Mouse (Mus musculus) MEL (cell line): ENCODE measurements at regions not wholly inside any gene's neighbourhood (a gene's known extent, or its start where the extent isn't known, plus 50 kb on each side); places are given as distances from the start of the nearest gene placed in this dataset.

ENCODE experiments used
- DNase-seq: peaks from one replicate; pipeline ENCODE4 v3.0.0; 2011; ENCODE audit warnings: low read depth, low spot score
- H3K27ac ChIP-seq: 2 replicates; pipeline ENCODE4 v1.5.1; 2012; ENCODE audit warnings: low read depth, mild to moderate bottlenecking, control low read depth, low read length, moderate library complexity; ENCODE audit not compliant: control insufficient read depth
- H3K27me3 ChIP-seq, 2 experiments: fragments of 150-350 bp in 1 of 2; sonication (generic) in 1 of 2; 2 replicates each; pipeline ENCODE4 v1.6.1; 2012; ENCODE audit warnings: low read length in 2 of 2, mild to moderate bottlenecking in 2 of 2, improper control_type of control experiment in 1 of 2, moderate library complexity in 1 of 2; ENCODE audit not compliant: insufficient read depth in 2 of 2, control insufficient read depth in 1 of 2
- H3K36me3 ChIP-seq, 2 experiments: 2 replicates each; pipeline ENCODE4 v1.6.1; 2012 to 2014; ENCODE audit warnings: low read length in 2 of 2, improper control_type of control experiment in 1 of 2, inconsistent platforms in 1 of 2, mild to moderate bottlenecking in 1 of 2; ENCODE audit not compliant: insufficient read depth in 2 of 2, control insufficient read depth in 1 of 2
- H3K4me1 ChIP-seq, 2 experiments: fragments of 150-350 bp in 1 of 2; sonication (generic) in 1 of 2; 2 replicates each; pipeline ENCODE4 v1.6.1; 2012; ENCODE audit warnings: low read length in 2 of 2, improper control_type of control experiment in 1 of 2, mild to moderate bottlenecking in 1 of 2; ENCODE audit not compliant: insufficient read depth in 2 of 2, control insufficient read depth in 1 of 2
- H3K4me3 ChIP-seq, 2 experiments: fragments of 150-350 bp in 1 of 2; sonication (generic) in 1 of 2; 2 replicates each; pipeline ENCODE4 v1.5.1; 2012; ENCODE audit warnings: low read depth in 2 of 2, low read length in 2 of 2, mild to moderate bottlenecking in 2 of 2, moderate library complexity in 2 of 2, control low read depth in 1 of 2, improper control_type of control experiment in 1 of 2; ENCODE audit not compliant: control insufficient read depth in 1 of 2, insufficient read depth in 1 of 2
- H3K79me2 ChIP-seq: 2 replicates; pipeline ENCODE4 v1.6.1; 2012; ENCODE audit warnings: mild to moderate bottlenecking, low read length, moderate library complexity; ENCODE audit not compliant: control insufficient read depth, poor library complexity, insufficient read depth
- H3K9ac ChIP-seq: 2 replicates; pipeline ENCODE4 v1.6.1; 2012; ENCODE audit warnings: low read depth, mild to moderate bottlenecking, control low read depth, low read length, moderate library complexity; ENCODE audit not compliant: control insufficient read depth, poor library complexity, severe bottlenecking
- H3K9me3 ChIP-seq: fragments of 150-350 bp; sonication (generic); replicated peaks from 2 replicates; pipeline ENCODE4 v1.6.1; 2012; ENCODE audit warnings: mild to moderate bottlenecking, low read length, improper control_type of control experiment, moderate library complexity; ENCODE audit not compliant: insufficient read depth
- CHD1 ChIP-seq: IDR thresholded peaks from 2 replicates; pipeline ENCODE4 v1.6.1; 2012; ENCODE audit warnings: low read depth, mild to moderate bottlenecking, inconsistent platforms, low read length, improper control_type of control experiment
- CHD2 ChIP-seq: IDR thresholded peaks from 2 replicates; pipeline ENCODE4 v1.6.1; 2011; ENCODE audit warnings: low read length, improper control_type of control experiment
- CTCF ChIP-seq, 3 experiments: IDR thresholded peaks in 2 of 3; conservative IDR thresholded peaks in 1 of 3; 2 replicates each; pipeline ENCODE4 v1.5.1; 2011 to 2012; ENCODE audit warnings: low read length in 3 of 3, low read depth in 2 of 3, mild to moderate bottlenecking in 2 of 3, improper control_type of control experiment in 1 of 3, inconsistent platforms in 1 of 3, mixed read lengths in 1 of 3, moderate library complexity in 1 of 3; ENCODE audit not compliant: control insufficient read depth in 1 of 3, insufficient read depth in 1 of 3, poor library complexity in 1 of 3, severe bottlenecking in 1 of 3
- GABPA ChIP-seq: IDR thresholded peaks from 2 replicates; pipeline ENCODE4 v1.6.1; 2012; ENCODE audit warnings: low read depth, mild to moderate bottlenecking, inconsistent platforms, low read length, improper control_type of control experiment, moderate library complexity
- GATA1 ChIP-seq: IDR thresholded peaks from 2 replicates; pipeline ENCODE4 v1.6.1; 2011; ENCODE audit warnings: low read depth, low read length, improper control_type of control experiment
- KAT2A ChIP-seq: conservative IDR thresholded peaks from 2 replicates; pipeline ENCODE4 v1.6.1; 2012; ENCODE audit warnings: low read depth, low read length, improper control_type of control experiment, inconsistent platforms
- MAFK ChIP-seq: IDR thresholded peaks from 2 replicates; pipeline ENCODE4 v1.6.1; 2011; ENCODE audit warnings: low read depth, mild to moderate bottlenecking, low read length, improper control_type of control experiment, borderline replicate concordance
- MAZ ChIP-seq: IDR thresholded peaks from 2 replicates; pipeline ENCODE4 v1.6.1; 2012; ENCODE audit warnings: low read depth, mild to moderate bottlenecking, inconsistent platforms, low read length, improper control_type of control experiment
- MEF2A ChIP-seq: IDR thresholded peaks from 2 replicates; pipeline ENCODE4 v1.6.1; 2014; ENCODE audit warnings: low read depth, mild to moderate bottlenecking, inconsistent platforms, low read length, improper control_type of control experiment; ENCODE audit not compliant: poor library complexity, insufficient replicate concordance, severe bottlenecking; ENCODE audit errors: extremely low read depth
- MXI1 ChIP-seq: IDR thresholded peaks from 2 replicates; pipeline ENCODE4 v1.6.1; 2011; ENCODE audit warnings: mild to moderate bottlenecking, low read depth, low read length, improper control_type of control experiment
- MYB ChIP-seq: IDR thresholded peaks from 2 replicates; pipeline ENCODE4 v1.6.1; 2011; ENCODE audit warnings: mild to moderate bottlenecking, low read depth, low read length, improper control_type of control experiment
- MYC ChIP-seq: IDR thresholded peaks from 2 replicates; pipeline ENCODE4 v1.6.1; 2011; ENCODE audit warnings: low read depth, mild to moderate bottlenecking, low read length, improper control_type of control experiment, moderate library complexity
- NELFE ChIP-seq: IDR thresholded peaks from 2 replicates; pipeline ENCODE4 v1.6.1; 2011; ENCODE audit warnings: low read depth, low read length, improper control_type of control experiment
- POLR2A ChIP-seq, 2 experiments: IDR thresholded peaks; 2 replicates each; pipeline ENCODE4 v1.6.1; 2011 to 2012; ENCODE audit warnings: low read length in 2 of 2, mild to moderate bottlenecking in 2 of 2, control low read depth in 1 of 2, improper control_type of control experiment in 1 of 2, low read depth in 1 of 2, moderate library complexity in 1 of 2; ENCODE audit not compliant: control insufficient read depth in 1 of 2, insufficient read depth in 1 of 2, poor library complexity in 1 of 2
- POLR2AphosphoS2 ChIP-seq: IDR thresholded peaks from 2 replicates; pipeline ENCODE4 v1.6.1; 2011; ENCODE audit warnings: low read length, improper control_type of control experiment
- RAD21 ChIP-seq: IDR thresholded peaks from 2 replicates; pipeline ENCODE4 v1.6.1; 2011; ENCODE audit warnings: mild to moderate bottlenecking, low read depth, low read length, improper control_type of control experiment
- RCOR1 ChIP-seq: IDR thresholded peaks from 2 replicates; pipeline ENCODE4 v1.6.1; 2012; ENCODE audit warnings: low read depth, mild to moderate bottlenecking, inconsistent platforms, low read length, improper control_type of control experiment
- TAL1 ChIP-seq: IDR thresholded peaks from 2 replicates; pipeline ENCODE4 v1.6.1; 2012; ENCODE audit warnings: mild to moderate bottlenecking, inconsistent platforms, low read length, moderate library complexity, mixed read lengths
- TCF12 ChIP-seq: IDR thresholded peaks from 2 replicates; pipeline ENCODE4 v1.6.1; 2014; ENCODE audit warnings: low read depth, mild to moderate bottlenecking, inconsistent platforms, low read length, improper control_type of control experiment, moderate library complexity
- ZC3H11A ChIP-seq: IDR thresholded peaks from 2 replicates; pipeline ENCODE4 v1.6.1; 2012; ENCODE audit warnings: low read depth, mild to moderate bottlenecking, inconsistent platforms, low read length, improper control_type of control experiment

- peaks cover 0 to 6% of the 10 kb centered on the region in 2 experiments; a peak in 2 of 4 replicates for H3K27me3 ChIP-seq
- no peak for DNase-seq
- no peaks in the 10 kb centered on the region for H3K79me2 ChIP-seq
- H3K27ac ChIP-seq: no peak overlapping the region
- H3K9me3 ChIP-seq: no peaks in the 10 kb centered on the region
- H3K9ac ChIP-seq: no peak overlapping the region
- TF ChIP-seq MEF2A: no peak
- no peak for TF ChIP-seq GATA1
- no peak for TF ChIP-seq MYC
- TF ChIP-seq RCOR1: no peak
- no peak for TF ChIP-seq MYB
- no peak for TF ChIP-seq POLR2A (IDR thresholded peaks at IDR 0.05; ENCODE audit: control insufficient read depth in 1 of 2, insufficient read depth in 1 of 2, low read depth in 1 of 2, low read length in 2 of 2, poor library complexity in 1 of 2)
- TF ChIP-seq RAD21: no peak
- TF ChIP-seq CHD2: no peak
- no peak overlapping the region for H3K4me3 ChIP-seq
- H3K36me3 ChIP-seq: no peaks in the 10 kb centered on the region
- H3K4me1 ChIP-seq: no peaks in the 10 kb centered on the region
Measured at GRCm38 (mm10) chr2:167861178-167861520, 70.7 kb upstream of the Ptpn1 start.

GRCm38 (mm10) chr2:167860457-167861177 lies 71.2 kb upstream of the Ptpn1 start:
- H3K27me3 ChIP-seq: peaks cover 0 to 6% of the 10 kb centered on the region in 2 experiments; a peak in 2 of 4 replicates
- DNase-seq: no peak
- no peaks in the 10 kb centered on the region for H3K79me2 ChIP-seq
- no peak overlapping the region for H3K9ac ChIP-seq
- no peaks in the 10 kb centered on the region for H3K36me3 ChIP-seq
- no peaks in the 10 kb centered on the region for H3K4me1 ChIP-seq
- no peak overlapping the region for H3K27ac ChIP-seq
- H3K4me3 ChIP-seq: no peak overlapping the region
- no peaks in the 10 kb centered on the region for H3K9me3 ChIP-seq
- TF ChIP-seq NELFE: no peak
- no peak for TF ChIP-seq TCF12
- TF ChIP-seq GABPA: no peak
- TF ChIP-seq ZC3H11A: no peak
- TF ChIP-seq KAT2A: no peak
- no peak for TF ChIP-seq MAZ
- TF ChIP-seq CTCF (IDR thresholded peaks at IDR 0.05 in 2 of 3, conservative IDR thresholded peaks at IDR 0.05 in 1 of 3; ENCODE audit: control insufficient read depth in 1 of 3, insufficient read depth in 1 of 3, low read depth in 2 of 3, low read length in 3 of 3, poor library complexity in 1 of 3, severe bottlenecking in 1 of 3): no peak
- no peak for TF ChIP-seq CHD1
- no peak for TF ChIP-seq POLR2AphosphoS2
- no peak for TF ChIP-seq MXI1
- no peak for TF ChIP-seq MAFK
- TF ChIP-seq TAL1: no peak
